Mouse (Mus musculus) retina, postnatal 7 days (tissue): ENCODE measurements around the gene Rfc2.

Source experiments
- DNase-seq: peaks from one replicate; pipeline ENCODE4 v3.0.0-alpha.2; 2012; ENCODE audit warnings: low read depth, low spot score

Gene Rfc2

DNA sequence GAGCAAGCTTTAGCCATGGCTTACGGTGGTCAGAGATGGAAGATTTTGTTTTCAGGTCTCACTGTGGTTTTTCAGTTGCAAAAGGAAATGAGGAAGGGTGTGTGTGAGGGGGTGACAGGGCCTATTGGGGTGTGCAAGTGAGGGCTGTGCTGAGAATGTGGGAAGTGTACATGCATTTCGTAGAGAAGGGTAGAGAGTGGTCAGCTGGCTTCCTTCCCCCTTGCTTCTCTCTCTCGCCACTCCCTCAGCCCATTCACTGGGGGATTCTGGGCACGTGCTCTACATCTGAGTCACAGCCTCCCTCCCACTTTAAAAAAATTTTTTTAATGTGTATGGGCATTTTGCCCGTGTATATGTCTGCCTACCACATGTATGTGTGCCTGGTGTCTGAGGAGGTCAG, 26.0 kb downstream of the Rfc2 start:
- no peak for DNase-seq

GRCm38 (mm10) chr5:134609916-134610643, 28.9 kb downstream of the Rfc2 start:
- DNase-seq: no peak

GRCm38 (mm10) chr5:134611810-134612521, 30.8 kb downstream of the Rfc2 start:
- DNase-seq: no peak

DNA sequence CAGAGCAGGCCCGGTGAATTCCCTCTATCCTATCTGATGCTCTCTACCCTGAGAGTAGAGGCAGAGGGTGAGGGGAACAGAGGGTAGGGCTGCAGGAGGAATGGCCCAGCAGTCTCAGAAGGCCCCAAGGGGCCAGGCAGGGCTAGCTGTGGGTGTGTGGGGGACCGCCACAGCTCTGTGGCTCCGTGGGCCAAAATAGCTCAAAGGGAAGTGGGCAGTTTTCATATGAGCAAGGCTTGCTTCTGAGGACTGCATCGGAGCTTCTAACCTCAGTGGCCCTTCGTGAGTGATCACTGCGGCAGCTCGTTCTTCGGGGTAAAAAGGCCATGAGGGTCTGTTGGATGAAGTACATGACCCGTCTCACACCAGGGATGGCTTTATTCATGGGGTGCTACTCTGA, 32.6 kb downstream of the Rfc2 start:
- DNase-seq: no peak

DNA sequence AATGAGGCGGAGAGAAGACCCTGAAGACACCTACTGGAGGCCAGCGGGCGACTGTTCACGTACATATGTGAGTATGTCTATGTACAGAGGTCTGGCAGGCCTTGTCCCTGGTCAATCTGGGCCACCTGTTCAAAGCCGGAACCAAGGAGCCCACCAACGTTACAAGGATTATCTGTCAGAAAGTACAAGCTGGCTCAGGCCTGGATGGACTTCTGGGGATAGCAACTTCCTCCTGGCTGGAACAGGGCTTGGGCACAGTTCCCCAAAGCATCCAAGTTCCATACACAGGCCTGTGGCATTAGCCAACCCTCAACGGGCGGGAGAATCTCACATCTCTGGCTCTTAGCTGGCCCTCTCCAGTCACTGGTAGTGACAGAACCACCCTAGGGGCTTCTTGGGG, 33.1 kb downstream of the Rfc2 start:
- no peak for DNase-seq

- DNase-seq: no peak
Observed at GRCm38 (mm10) chr5:134614802-134615201, 33.6 kb downstream of the Rfc2 start, which contains the start of gene Lat2. Lat2 (minus strand) TSS chr5:134615025.

- no peak for DNase-seq
Observed at GRCm38 (mm10) chr5:134615380-134615779, 34.2 kb downstream of the Rfc2 start.

DNA sequence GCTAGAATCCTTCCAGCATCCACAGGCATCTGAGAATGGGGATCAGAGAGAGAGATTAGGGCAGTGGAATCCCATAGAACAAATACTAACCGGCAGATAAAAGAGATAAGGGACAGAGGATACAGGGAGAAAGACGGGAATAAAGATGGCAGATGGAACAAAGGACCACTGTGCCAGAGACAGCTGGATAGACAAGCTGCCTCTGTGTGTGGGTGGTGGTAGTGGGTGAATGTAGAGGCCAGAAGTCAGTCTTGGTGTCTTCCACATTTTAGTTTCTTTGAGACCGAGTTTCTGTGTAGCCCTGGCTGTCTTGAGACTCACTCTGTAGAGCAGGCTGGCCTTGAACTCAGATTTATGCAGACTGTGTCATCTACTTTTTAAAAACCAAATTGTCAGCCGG, 34.6 kb downstream of the Rfc2 start:
- DNase-seq: no peak

GRCm38 (mm10) chr5:134617071-134617470, 35.9 kb downstream of the Rfc2 start:
- peak; percentile 20 for DNase-seq

- no peak for DNase-seq
Observed at GRCm38 (mm10) chr5:134620457-134620856, 39.3 kb downstream of the Rfc2 start.

DNA sequence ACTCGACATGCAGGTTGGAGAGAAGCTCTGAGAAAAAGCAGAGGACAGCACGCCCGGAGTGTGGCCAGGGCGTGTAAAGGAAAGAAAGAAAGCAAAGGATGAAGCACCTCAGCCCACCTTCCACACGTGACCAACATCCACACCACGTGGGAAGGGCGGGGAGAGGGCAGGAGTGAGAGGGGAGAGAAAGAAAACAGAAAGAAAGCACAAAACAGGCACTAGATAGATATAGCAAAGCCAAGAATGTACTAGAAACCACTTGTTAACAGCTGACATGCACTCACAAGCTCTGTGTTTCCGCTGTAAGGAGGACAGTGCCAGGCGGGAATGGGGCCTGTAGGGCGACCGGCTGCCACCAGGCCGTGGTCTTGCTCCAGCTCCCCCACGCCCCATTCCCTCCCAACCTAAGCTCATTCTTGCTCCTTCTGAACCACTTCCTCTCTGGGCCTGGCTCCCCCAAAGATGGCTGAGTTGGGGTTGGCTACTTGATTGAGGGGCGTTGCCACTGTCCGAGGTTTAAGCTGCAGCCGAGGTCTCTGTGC, 40.0 kb downstream of the Rfc2 start:
- no peak for DNase-seq

DNA sequence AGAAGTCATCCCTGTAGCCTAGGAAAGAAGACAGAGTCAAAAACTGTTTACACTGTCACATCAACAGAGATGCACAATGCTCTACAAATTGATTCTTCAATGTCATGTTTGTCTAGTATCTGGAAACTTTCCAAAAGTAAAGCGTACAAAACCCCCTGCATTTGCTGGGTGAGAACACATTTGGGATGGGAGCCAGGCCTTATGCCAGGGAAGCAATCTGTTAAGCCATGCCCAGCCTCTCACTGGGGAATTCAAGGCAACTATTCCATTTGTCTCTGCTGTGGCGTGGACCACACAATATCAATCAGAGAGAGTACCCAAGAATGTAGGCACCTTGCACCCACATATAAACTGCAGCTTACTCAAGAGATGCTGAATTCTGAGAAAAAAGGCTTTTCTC, 40.9 kb downstream of the Rfc2 start:
- no peak for DNase-seq

DNA sequence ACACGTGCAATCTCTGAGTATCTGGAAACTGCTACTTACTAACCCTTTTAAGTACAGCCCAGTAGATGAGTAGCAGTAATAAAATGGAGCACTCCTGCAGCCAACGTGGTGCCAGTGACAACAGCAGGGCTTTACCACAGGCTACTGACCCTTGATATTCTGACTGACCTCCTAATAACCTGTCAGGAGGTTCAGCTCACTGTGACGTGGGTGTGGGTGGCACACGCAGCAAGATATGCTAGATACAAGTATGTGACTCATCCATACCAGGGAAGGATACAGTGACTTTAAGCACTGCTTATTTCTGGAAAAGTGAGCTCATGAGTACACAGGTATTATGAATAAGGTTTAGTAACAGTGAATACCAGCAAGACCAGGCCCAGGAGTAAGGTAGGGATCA, 48.3 kb downstream of the Rfc2 start:
- DNase-seq: no peak

DNA sequence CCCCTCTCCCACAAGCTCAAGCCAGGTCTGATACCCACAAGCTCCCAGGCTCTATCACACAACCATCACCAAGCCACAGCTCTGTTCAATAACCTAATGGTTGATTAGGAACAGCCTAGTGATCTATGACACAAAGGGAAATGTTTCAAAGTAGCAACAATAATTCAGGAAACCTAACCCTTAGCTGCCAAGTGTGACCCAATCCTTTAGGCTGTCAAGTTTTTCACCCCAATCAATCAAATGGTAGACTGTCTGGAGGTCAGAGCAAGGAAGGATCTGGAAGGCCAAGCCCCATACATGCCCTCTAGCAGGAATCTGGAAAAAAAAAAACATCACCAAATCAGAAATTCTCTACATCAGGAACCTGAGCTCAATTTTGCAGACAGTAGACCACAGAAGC, 49.7 kb downstream of the Rfc2 start:
- no peak for DNase-seq

GRCm38 (mm10) chr5:134632841-134633240, 51.7 kb downstream of the Rfc2 start:
- no peak for DNase-seq

DNA sequence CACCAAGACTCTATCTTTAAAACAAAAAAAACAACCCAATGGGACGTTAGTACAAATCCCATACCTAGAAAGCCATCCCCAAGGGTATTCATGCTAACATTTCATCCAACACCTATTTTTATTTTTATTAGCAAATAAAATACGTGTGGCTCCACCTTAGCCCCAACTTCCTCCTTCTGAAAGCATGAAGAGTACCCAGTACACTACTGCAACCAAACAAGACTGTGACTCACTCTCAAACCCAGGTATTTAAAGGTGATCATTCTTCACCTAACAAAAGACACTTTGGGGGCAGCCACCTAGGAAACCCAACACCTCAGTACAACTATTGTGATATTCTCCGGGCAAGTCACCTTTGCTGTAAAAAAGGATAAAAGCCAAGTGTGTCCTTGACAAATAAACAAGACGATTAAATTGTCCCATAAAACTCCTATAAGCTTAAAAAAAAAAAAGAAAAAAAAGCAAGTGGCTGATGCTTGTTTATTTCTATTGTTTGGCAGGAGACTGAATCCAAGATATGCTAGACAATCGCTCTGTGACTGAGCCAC, 56.7 kb downstream of the Rfc2 start:
- no peak for DNase-seq

DNA sequence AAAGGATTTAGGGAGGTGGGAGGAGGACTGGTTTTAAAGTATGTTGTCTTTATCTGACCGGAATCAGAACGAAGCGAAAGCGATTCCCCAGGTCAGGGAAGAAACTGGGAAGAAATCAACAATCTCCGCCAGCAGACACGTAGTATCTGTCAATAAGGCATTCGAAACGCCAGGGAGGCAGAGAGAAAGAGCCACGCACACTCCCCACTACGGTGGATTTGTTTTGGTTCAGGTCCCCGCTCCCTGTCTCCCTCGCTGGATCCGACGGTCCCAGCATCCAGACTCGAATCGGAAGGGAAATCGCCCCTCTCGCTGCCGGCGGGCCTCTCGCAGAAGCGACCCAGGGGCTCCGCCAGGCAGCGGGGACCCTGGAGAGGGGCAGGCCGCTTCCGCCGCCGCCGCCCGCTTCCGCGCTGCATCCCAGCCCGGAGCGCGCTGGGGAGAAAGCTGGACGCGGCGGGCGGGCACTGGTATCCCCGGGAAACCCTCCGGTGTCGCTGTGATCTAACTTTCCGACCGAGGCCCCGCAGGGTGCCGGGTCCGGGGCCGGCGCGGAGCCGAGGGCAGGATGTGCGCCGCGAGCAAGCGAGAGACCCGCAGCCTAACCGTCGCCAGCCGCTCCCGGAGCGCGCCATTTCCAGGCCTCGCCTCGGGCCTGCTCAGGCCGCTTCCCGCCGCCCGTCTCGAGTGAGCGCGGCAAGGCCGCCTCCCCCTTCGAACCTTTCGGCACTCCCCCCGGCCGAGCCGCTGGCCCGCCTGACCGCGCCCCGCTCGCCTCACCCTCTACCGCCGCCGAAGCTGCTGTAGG, 57.5 kb downstream of the Rfc2 start:
- DNase-seq: no peak

DNA sequence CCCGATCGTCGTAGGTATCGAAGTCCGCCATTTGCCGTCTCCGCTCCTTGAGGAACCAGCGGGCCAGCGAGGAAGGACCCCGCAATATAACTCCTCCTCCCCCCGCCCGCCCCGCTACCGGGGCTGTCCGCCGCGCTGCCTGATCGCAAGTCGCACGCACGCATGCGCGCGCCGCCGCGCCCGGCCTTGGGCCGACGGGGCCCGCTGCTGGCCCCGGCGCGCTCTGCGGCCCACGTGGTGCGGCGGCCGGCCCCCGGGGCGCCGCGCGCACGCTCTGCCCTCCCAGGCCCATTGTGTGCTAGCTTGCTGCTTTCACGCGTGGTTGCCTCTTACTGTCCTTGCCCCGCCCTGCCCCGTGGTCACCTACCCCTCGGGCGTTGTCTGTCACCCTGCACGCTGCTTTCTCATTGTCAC, 58.1 kb downstream of the Rfc2 start, which contains the start of gene Eif4h:
Eif4h (minus strand) TSS at position 222 of the 414 bp plus-strand sequence.
- DNase-seq: peak; percentile 95

GRCm38 (mm10) chr5:134640371-134640770, 59.2 kb downstream of the Rfc2 start:
- no peak for DNase-seq

GRCm38 (mm10) chr5:134644121-134644520, 63.0 kb downstream of the Rfc2 start:
- no peak for DNase-seq

GRCm38 (mm10) chr5:134644643-134645118, 63.5 kb downstream of the Rfc2 start:
- DNase-seq: no peak

DNA sequence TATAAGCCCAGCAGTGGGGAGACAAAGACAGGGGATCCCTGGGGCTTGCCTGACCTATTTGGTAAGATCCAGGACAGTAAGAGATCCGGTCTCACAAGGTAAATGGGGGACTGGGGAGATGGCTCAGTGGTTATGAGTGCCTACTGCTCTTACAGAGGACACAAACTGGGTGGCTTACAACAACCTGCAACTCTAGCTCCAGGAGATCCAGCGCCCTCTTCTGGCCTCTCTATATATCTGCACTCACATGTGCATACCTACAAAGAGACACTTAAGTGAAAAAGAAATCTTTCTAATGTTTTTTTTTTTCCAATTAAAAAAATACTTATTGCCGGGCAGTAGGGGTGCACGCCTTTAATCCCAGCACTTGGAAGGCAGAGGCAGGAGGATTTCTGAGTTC, 65.3 kb downstream of the Rfc2 start:
- no peak for DNase-seq
